Mouse (Mus musculus) heart, postnatal 14 days (tissue): ENCODE measurements around the gene Cyp2a12. TPM values are rescaled to one million over a fixed set of nuclear protein-coding genes. Genes with fewer than 3 reads are reported as not detected.
"Not testable (repeated sequence)": the region's sequence is repeated elsewhere in the genome, so short reads cannot be mapped to it uniquely, and the experiment has no call there.

Experiments used
- DNase-seq, 2 experiments: peaks; one replicate each; pipeline ENCODE4 v3.0.0; 2021 to 2022
- intact Hi-C: fragments of 180-260 bp; cut with DNase I; formaldehyde crosslinking; loops from one replicate; pipeline ENCODE4 v1.15.1; 2025
- long read RNA-seq, 2 experiments: library from polyadenylated mRNA; stranded (forward); transcript quantifications; one replicate each; pipeline ENCODE4 v2.0.0; 2021
- total RNA-seq, 2 experiments: library from RNA; stranded (reverse); gene quantifications; 2 replicates each; pipeline ENCODE4 v1.2.3; 2021

The Cyp2a12 gene
- total RNA-seq: under 1 TPM in 1 of 2 experiments, not detected in 1; 0.17 TPM
- long read RNA-seq, experiment 1: 0 reads
- long read RNA-seq, experiment 2: 0 reads

DNA sequence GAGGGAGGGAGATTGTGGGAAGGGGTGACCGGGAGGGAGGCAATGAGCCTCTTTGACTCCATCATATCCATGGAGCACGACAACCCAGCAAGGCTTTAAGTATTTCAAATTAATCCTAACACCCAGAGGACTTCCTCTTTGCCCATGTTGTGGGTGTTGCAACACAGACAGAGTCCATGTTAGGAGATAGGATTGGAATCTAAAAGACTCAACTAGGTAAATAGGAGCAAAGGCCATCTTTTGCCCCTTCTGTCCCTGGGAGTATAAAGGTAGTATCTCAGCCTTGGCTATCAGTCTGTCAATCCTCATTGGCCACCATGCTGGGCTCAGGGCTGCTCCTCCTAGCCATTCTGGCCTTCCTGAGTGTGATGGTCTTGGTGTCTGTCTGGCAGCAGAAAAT is at the start of gene Cyp2a12:
TSS of gene Cyp2a12 (plus strand) at position 293 of the 400 bp plus-strand sequence.
- DNase-seq: no peak
- intact Hi-C loops: no loop called here

DNA sequence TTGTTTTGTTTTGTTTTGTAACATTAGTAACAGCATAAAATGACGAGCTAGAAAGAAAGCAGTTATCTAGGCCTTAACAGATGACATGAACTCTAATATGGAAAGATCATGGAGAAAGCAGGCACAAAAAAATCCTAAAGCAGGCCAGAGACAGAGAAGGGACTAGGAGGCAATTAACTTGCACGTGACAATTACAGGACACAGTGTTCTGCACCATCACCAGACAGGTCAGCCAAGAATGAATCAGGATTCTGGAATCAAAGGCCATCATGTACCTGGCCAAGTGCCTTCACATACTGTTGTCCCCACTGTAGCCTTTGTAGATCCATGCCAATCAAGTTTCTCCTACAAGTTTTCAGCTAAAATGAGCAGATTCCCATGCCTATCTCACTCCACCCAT is 47.4 kb upstream of the Cyp2a12 start:
- DNase-seq, intact Hi-C loops: not testable (repeated sequence)

GRCm38 (mm10) chr7:26981937-26982336 is 46.9 kb upstream of the Cyp2a12 start:
- DNase-seq, intact Hi-C loops: not testable (repeated sequence)

DNA sequence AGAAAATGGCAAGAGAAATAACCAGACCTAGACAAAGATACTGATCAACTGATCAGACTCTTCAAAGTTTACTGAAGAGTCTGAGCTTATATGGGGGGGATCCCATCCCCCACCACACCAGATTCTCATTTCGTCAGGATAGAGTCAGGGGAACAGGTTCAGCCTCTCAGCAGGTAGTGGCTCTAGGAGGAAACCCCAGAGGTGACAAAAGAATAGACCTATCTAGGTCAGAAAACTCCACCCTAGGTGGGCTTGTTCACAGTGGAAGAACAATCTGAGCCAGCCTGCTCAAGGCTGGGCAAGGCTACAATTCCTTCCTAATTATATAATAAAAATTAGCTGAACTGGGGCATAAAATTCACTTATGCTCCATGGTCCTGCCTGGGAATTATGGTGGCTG is 46.3 kb upstream of the Cyp2a12 start:
- intact Hi-C loops: no loop called here
- no peak for DNase-seq

GRCm38 (mm10) chr7:26983151-26983550 is 45.7 kb upstream of the Cyp2a12 start:
- intact Hi-C loops, DNase-seq: not testable (repeated sequence)

GRCm38 (mm10) chr7:27026581-27026980 is 2.3 kb upstream of the Cyp2a12 start:
- intact Hi-C loops, DNase-seq: not testable (repeated sequence)

DNA sequence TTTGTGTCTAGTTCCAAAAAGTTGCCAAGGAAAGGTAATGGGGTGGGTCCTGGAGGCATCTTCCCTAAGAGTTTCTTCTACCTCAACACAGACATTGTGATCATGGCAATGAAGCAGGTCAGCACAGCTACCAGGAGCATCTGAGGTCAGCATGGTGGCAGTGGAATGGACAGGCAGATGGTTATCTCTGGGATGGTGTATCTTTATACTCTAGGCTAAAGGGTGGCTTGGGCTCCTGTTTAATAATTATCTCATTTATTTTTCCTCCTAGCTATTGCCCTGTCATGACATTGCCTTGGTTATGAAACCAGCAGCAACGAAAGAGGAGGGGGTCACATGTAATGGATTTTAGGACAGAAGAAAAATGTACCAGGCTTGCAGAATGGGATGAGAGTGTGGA is 20.0 kb downstream of the Cyp2a12 start:
- intact Hi-C loops, DNase-seq: not testable (repeated sequence)

DNA sequence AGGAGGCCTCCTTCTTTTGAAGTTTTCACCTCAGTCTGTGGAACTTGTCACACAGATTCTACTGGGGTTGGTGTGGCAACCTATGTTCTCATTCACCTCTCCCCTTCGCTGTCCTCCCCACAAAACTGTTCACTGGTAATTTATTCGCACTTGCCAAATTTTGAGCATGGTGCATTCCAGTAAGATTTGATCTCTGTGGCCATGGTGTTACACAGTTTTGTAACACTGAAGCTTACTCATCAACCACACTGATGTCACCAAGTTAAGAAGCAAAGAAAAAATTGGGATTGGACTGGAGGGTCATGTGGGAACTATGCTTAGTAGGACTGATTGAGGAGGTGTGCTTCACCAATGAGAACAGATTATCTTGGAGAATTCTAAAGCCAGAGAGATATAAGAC is 30.5 kb downstream of the Cyp2a12 start:
- DNase-seq, intact Hi-C loops: not testable (repeated sequence)

GRCm38 (mm10) chr7:27059896-27060295 is 31.0 kb downstream of the Cyp2a12 start:
- DNase-seq, intact Hi-C loops: not testable (repeated sequence)

GRCm38 (mm10) chr7:27078641-27079040 is 49.8 kb downstream of the Cyp2a12 start:
- no peak for DNase-seq
- intact Hi-C loops: no loop called here

DNA sequence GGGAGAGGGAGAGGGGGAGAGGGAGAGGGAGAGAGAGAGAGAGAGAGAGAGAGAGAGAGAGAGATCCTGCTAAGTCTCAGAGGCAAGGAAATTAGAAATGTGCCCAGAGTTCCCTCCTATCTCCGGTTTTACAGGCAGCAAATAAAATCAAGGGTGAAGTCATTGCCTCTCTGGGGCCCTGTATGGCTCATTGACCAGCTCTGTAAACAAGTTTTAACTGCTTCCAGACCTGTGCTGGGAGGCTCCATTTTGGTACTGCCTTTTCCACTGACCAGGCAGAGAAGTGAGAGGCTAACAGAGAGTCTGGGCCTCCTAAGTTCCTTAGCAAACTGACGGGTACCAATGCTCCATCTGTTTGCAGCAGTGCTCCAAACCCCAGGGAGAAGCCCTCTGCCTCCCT is 52.7 kb downstream of the Cyp2a12 start:
- DNase-seq: no peak
- intact Hi-C loops: no loop called here

Other genes starting within 250 kb of the Cyp2a12 start
- not detected for gene Cyp2g1, start 220.2 kb upstream of the Cyp2a12 start, total RNA-seq
- gene Cyp2a5, start 193.8 kb upstream of the Cyp2a12 start, total RNA-seq: 1 to 10 TPM in 1 of 2 experiments, under 1 TPM in 1; 0.29 to 5.8 TPM
- gene Cyp2a22, start 89.7 kb upstream of the Cyp2a12 start, total RNA-seq: not detected
- gene Cyp2f2, start 90.8 kb downstream of the Cyp2a12 start, total RNA-seq: 10 to 100 TPM in 1 of 2 experiments, under 1 TPM in 1; 0.12 to 25.5 TPM
- gene Cyp2t4, start 124.6 kb downstream of the Cyp2a12 start, total RNA-seq: not detected
- gene Egln2, start 137.7 kb downstream of the Cyp2a12 start, total RNA-seq: 10 to 100 TPM; 60.1 to 60.6 TPM
- gene Rab4b, start 149.8 kb downstream of the Cyp2a12 start, total RNA-seq: 10 to 100 TPM; 21.9 to 22.1 TPM
- gene Gm21983, start 152.0 kb downstream of the Cyp2a12 start, total RNA-seq: not detected
- not detected for gene Mia, start 152.1 kb downstream of the Cyp2a12 start, total RNA-seq
- gene BC024978, start 166.7 kb downstream of the Cyp2a12 start, total RNA-seq: 10 to 100 TPM; 12.3 to 12.5 TPM
- 10 to 100 TPM; 38.9 to 47.7 TPM for gene Snrpa, start 167.2 kb downstream of the Cyp2a12 start, total RNA-seq
- gene Itpkc, start 199.6 kb downstream of the Cyp2a12 start, total RNA-seq: 1 to 10 TPM; 4.5 to 5.5 TPM
- 1 to 10 TPM; 7.0 to 8.8 TPM for gene Coq8b, start 203.9 kb downstream of the Cyp2a12 start, total RNA-seq
- gene Numbl, start 229.4 kb downstream of the Cyp2a12 start, total RNA-seq: 1 to 10 TPM; 7.9 to 8.5 TPM